Mouse (Mus musculus) 3T3-L1 (cell line): ENCODE measurements around the gene Tmem273.

Experiments used
- DNase-seq: peaks from one replicate; pipeline ENCODE4 v3.0.0-alpha.2; 2015; ENCODE audit warnings: low read depth, low spot score

Gene Tmem273

DNA sequence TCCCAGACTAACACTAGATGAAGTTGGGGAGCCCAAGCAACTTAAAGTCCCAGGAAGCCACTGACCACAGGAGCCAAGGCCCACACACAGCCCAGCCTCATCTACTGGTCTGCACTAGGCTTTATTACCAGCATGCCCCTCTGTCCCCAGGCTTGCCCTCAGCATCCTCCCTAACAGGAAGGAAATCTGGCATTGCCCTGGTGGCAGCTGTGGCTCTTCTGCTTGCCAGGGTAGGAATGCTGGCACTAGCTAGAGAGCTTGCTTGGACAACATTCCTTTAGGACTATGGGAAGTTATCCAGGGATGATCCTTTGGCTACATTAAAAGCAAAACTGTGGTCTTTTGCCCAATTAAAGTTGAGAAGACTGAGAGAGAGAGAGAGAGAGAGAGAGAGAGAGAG, 24.3 kb downstream of the Tmem273 start:
- no peak for DNase-seq

- DNase-seq: no peak
Observed at GRCm38 (mm10) chr14:32812429-32812828, 26.7 kb downstream of the Tmem273 start.

- no peak for DNase-seq
Observed at GRCm38 (mm10) chr14:32814961-32815360, 29.2 kb downstream of the Tmem273 start.

DNA sequence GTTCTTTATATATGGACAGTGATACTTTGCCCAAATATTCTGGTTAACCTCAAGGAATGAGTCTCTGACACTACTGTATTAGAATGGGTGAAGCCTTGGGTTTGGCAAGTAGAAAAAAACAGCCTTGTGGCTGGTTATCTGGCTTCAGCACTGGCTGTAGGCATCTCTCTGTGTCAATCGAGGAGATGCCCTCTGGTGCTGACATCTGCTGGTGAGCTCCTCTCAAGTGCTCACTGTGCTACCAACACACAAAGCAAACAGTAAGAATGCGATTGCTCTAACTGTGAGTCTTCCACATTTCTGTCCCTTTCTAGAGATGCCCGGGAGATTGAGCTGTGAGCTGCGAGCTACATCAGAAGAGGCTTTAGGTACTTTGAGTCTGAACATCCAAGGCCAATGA, 30.8 kb downstream of the Tmem273 start:
- peak; percentile 12 for DNase-seq

- DNase-seq: no peak
Observed at GRCm38 (mm10) chr14:32817258-32817657, 31.5 kb downstream of the Tmem273 start.

DNA sequence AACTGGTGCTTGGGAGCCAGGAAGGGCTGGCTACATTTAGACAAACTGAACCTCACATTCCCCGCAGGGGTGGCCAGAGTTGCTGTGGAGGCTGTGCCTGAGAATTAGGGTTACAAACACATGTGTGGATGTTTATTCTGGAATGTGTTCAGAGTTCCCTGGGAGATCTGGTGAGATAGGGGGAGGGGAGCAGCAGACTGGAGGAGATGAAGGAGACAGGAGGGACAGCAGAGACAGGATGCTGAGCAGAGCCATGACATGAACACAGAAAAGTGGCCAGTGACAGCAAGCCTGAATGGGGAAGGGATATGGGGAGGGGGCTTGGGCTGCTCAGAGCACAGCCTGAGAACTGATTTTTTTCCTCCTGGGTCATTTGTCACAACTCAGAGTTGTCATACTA, 33.5 kb downstream of the Tmem273 start:
- no peak for DNase-seq

- no peak for DNase-seq
Observed at GRCm38 (mm10) chr14:32822812-32823211, 37.0 kb downstream of the Tmem273 start.

- no peak for DNase-seq
Observed at GRCm38 (mm10) chr14:32823861-32824260, 38.1 kb downstream of the Tmem273 start.

GRCm38 (mm10) chr14:32824267-32825150, 38.7 kb downstream of the Tmem273 start:
- no peak for DNase-seq

DNA sequence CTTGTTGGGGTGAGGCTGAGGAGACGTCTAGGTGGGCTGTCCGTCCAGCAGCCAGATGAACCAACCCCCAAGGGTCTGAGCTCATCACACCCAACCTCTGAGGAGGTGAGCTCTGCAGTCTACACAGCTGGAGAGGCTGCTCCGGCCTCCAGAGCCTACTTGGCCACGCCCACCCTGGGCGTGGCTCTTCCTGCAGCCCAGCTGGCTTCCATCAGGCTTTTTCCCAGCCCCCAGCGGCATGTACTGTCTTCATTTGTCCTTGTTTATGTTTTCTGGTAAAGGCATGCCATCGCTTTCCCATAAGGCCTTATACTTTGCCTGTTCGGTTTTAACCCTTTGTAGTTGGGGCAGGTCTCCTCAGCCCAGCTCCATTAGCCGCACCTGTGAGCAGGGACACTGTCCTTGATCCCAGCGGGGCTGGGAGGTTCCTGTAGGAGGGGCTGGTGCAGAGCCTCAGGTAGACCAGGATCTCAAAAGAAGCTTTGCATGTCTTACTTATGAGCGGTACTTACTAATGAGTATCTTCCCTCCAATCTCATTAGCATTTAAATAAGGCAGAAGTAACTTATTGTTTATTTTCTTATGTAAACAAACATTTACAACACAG, 39.8 kb downstream of the Tmem273 start:
- DNase-seq: no peak

GRCm38 (mm10) chr14:32827165-32827564, 41.4 kb downstream of the Tmem273 start:
- no peak for DNase-seq

- DNase-seq: no peak
Observed at GRCm38 (mm10) chr14:32827994-32828650, 42.4 kb downstream of the Tmem273 start.

DNA sequence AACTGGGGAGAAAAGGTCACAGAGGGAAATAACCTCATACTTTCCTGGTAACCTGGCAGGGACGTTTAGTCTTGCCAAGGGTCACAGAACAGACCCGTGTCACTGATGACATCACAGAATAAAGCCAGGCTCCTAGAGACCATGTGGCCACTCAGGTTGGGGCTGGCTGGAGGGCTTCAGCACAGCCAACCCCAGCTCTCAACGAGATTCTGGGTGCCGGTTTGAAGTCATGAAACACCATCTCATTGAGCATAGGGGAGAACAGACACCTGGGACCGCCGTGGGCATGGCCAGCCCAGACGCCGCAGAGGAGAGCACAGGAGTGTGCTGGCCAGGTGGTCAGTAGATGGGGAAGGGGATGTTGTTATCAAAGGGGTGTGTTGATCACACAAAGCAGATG, 48.1 kb downstream of the Tmem273 start, which contains the start of gene Fam170b:
Gene Fam170b (plus strand): TSS at position 116 of the 400 bp plus-strand sequence.
- DNase-seq: no peak

- no peak for DNase-seq
Observed at GRCm38 (mm10) chr14:32835181-32835580, 49.4 kb downstream of the Tmem273 start.

- no peak for DNase-seq
Observed at GRCm38 (mm10) chr14:32835596-32835995, 49.8 kb downstream of the Tmem273 start.

- no peak for DNase-seq
Observed at GRCm38 (mm10) chr14:32836191-32836590, 50.4 kb downstream of the Tmem273 start.

DNA sequence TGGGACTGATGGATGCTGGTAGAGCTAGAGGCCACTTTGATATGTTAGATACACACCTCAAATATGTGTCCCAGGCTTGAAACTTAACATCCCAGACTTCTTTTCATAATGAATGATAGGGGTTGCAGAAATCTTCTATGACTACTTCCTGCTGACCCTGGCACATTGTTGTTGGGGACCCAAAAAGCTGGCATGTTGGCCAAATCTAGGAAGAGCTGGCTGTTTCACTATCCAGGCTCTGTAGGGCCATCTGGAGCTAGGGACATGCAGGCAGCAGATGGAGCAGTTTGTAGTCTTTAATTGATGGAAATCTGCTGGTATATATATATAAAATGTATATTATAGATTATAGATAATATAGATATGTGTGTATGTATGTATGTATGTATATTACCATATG, 56.3 kb downstream of the Tmem273 start:
- DNase-seq: no peak

GRCm38 (mm10) chr14:32854059-32854458, 68.3 kb downstream of the Tmem273 start:
- DNase-seq: no peak

GRCm38 (mm10) chr14:32856246-32856645, 70.5 kb downstream of the Tmem273 start:
- DNase-seq: no peak

DNA sequence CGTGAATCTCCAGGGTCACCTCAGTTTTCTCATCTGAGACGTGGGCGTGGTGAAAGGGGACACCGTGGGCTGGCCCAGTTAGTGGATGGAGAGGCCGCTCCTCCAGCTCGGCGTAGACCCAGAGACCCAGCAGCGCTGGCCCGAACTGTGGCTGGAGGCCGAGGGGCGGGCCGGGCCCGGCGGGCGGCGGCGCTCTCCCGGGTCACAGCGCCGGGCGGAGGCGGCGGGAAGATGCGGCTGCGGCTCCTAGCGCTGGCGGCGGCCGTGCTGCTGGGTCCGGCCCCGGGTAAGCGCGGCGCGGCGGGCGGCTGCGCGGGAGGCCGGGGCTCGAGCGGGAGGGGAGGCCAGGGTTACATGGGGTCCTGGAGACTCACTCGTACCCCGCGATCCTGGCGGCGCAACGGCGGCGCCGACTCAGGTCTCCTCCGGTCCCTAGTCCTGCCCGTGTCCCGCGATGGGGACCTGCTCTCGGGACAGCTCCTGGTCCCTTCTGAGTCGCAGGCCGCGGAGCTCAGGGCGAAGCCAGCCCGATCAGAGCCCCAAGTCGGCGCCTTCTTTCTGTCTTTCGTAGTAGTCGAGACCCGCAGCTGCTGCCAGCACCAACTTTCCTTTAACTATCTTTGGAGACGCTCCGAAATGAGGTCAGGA, 71.0 kb downstream of the Tmem273 start, which contains the start of gene Vstm4:
Gene Vstm4 (plus strand): TSS at position 76 of the 648 bp plus-strand sequence.
- no peak for DNase-seq

DNA sequence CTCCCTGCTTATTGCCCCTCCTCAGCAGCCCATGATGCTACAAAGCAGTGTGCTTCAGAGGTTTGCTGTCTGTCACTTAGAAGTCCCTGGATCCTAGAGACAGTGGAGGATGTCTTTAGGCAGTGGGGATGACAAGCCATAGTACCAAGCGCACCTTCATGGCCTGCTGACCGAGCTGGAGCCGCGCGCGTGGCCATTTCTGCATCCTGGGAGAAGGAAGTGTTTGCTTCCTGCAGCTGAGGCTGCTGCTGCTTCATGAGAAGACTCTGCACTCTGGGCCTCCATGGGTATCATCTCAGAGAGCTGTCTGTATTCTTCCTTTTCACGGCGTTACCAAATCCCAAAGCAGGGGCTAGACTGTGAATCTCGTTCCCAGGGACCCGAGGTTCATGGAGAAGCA, 72.6 kb downstream of the Tmem273 start:
- DNase-seq: no peak
